Mouse (Mus musculus): ENCODE results near the gene Emsy. TPM values are rescaled to one million over a fixed set of nuclear protein-coding genes. Genes with fewer than 3 reads are reported as not detected.
A peak's percentile ranks its signal among the peaks of the same experiment; 100 is the strongest.

The Emsy gene
- polyA plus RNA-seq, 1 experiment from 2014 or later: 3.7 TPM

DNA sequence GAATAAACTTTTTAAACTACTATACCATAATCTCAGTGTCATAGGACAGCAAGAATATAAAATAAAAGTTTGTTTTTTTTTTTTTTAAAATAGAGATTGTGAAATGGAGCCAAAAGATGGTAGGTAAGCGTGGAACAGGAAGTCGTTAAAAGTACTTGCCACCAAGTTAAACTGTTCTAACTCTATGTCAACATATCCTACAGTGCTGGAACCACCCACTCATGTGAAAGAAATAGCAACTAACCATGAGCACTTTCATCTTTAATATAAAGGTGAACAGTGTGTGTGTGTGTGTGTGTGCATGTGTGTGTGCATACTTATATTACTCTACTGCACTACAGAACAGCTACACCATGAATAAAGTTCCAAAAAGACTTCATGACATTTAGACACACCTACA, 38.8 kb downstream of the Emsy start:
- no peaks in the 10 kb centered on the region for H3K27me3 ChIP-seq (ENCODE audit: insufficient read depth, low read length)
- no peak overlapping the region for H3K4me2 ChIP-seq (ENCODE audit: low read depth, low read length)
- no peak overlapping the region for H3K9ac ChIP-seq (replicated peaks)
- TF ChIP-seq CTCF (IDR thresholded peaks at IDR 0.05; ENCODE audit: low read depth): no peak
- TF ChIP-seq EP300 (IDR thresholded peaks at IDR 0.05; ENCODE audit: low read depth): no peak
- H3K36me3 ChIP-seq (replicated peaks; ENCODE audit: insufficient read depth, low read length): peaks cover 46% of the 10 kb centered on the region
- H3K27ac ChIP-seq (ENCODE audit: low read depth): no peak overlapping the region
- 52% methylated on average over 2 of the region's 2 CpGs for WGBS (ENCODE audit: insufficient replicate concordance)
- ATAC-seq (no peak), DNase-seq (no peak)
- H3K9me3 ChIP-seq (ENCODE audit: low read length): no peaks in the 10 kb centered on the region
- H3K4me3 ChIP-seq (ENCODE audit: low read depth, low read length): no peak overlapping the region
- no peaks in the 10 kb centered on the region for H3K4me1 ChIP-seq (ENCODE audit: insufficient read depth)

- Histone ChIP-seq H3K4me1 (ENCODE audit: insufficient read depth) (no peaks in the 10 kb centered on the region), H3K9ac (replicated peaks) (no peak overlapping the region), H3K36me3 (replicated peaks; ENCODE audit: insufficient read depth, low read length) (peaks cover 36% of the 10 kb centered on the region), H3K27me3 (ENCODE audit: insufficient read depth, low read length) (no peaks in the 10 kb centered on the region), H3K4me2 (ENCODE audit: low read depth, low read length) (no peak overlapping the region), H3K4me3 (ENCODE audit: low read depth, low read length) (no peak overlapping the region), H3K9me3 (ENCODE audit: low read length) (no peaks in the 10 kb centered on the region), H3K27ac (ENCODE audit: low read depth) (no peak overlapping the region)
- no peak for ATAC-seq
- DNase-seq: no peak
- WGBS (ENCODE audit: insufficient replicate concordance): 92% methylated on average over 1 of the region's 1 CpGs
- TF ChIP-seq CTCF (IDR thresholded peaks at IDR 0.05; ENCODE audit: low read depth): no peak
- TF ChIP-seq EP300 (IDR thresholded peaks at IDR 0.05; ENCODE audit: low read depth): no peak
Observed at GRCm38 (mm10) chr7:98612936-98613335, 43.6 kb downstream of the Emsy start.

- H3K9me3 ChIP-seq (ENCODE audit: low read length): no peaks in the 10 kb centered on the region
- H3K4me1 ChIP-seq (ENCODE audit: insufficient read depth): no peaks in the 10 kb centered on the region
- DNase-seq (no peak), ATAC-seq (no peak)
- no peak overlapping the region for H3K27ac ChIP-seq (ENCODE audit: low read depth)
- TF ChIP-seq CTCF (IDR thresholded peaks at IDR 0.05; ENCODE audit: low read depth) (0 out of 2 replicates have a peak, but pooled peaks have one; percentile 7), EP300 (IDR thresholded peaks at IDR 0.05; ENCODE audit: low read depth) (no peak)
- peaks cover 15% of the 10 kb centered on the region for H3K36me3 ChIP-seq (replicated peaks; ENCODE audit: insufficient read depth, low read length)
- H3K4me3 ChIP-seq (ENCODE audit: low read depth, low read length): no peak overlapping the region
- H3K9ac ChIP-seq (replicated peaks): no peak overlapping the region
- H3K4me2 ChIP-seq (ENCODE audit: low read depth, low read length): no peak overlapping the region
- no peaks in the 10 kb centered on the region for H3K27me3 ChIP-seq (ENCODE audit: insufficient read depth, low read length)
Observed at GRCm38 (mm10) chr7:98608520-98608919, 48.1 kb downstream of the Emsy start.

GRCm38 (mm10) chr7:98607158-98607557, 49.4 kb downstream of the Emsy start:
- H3K27me3 ChIP-seq (ENCODE audit: insufficient read depth, low read length): no peaks in the 10 kb centered on the region
- peaks cover 13% of the 10 kb centered on the region for H3K36me3 ChIP-seq (replicated peaks; ENCODE audit: insufficient read depth, low read length)
- no peaks in the 10 kb centered on the region for H3K4me1 ChIP-seq (ENCODE audit: insufficient read depth)
- no peak for DNase-seq
- WGBS (ENCODE audit: insufficient replicate concordance): 74% methylated on average over 4 of the region's 4 CpGs
- H3K9me3 ChIP-seq (ENCODE audit: low read length): no peaks in the 10 kb centered on the region
- ATAC-seq: no peak
- TF ChIP-seq CTCF (IDR thresholded peaks at IDR 0.05; ENCODE audit: low read depth): peak; percentile 48
- no peak for TF ChIP-seq EP300 (IDR thresholded peaks at IDR 0.05; ENCODE audit: low read depth)
- no peak overlapping the region for H3K4me2 ChIP-seq (ENCODE audit: low read depth, low read length)
- no peak overlapping the region for H3K9ac ChIP-seq (replicated peaks)
- no peak overlapping the region for H3K27ac ChIP-seq (ENCODE audit: low read depth)
- no peak overlapping the region for H3K4me3 ChIP-seq (ENCODE audit: low read depth, low read length)

DNA sequence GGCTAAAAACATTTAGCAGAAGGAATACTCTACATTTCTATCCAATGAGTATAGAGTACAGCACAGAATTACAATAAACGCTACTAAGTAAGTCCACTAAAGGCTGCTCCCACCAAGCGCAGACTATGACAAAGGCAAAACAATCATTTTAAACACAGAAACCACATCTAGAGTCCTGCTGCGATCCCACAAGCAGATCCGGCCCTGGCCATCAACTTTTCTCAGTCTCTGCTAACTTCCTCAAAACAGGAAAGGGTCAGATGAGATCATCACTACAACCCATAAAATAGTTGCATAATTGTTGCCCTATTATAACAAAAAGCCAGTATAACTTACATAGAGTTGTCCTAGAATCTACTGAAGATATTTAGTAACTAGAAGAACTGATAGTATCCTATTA, 54.9 kb downstream of the Emsy start:
- DNase-seq (no peak), ATAC-seq (no peak)
- H3K27me3 ChIP-seq (ENCODE audit: insufficient read depth, low read length): no peaks in the 10 kb centered on the region
- no peaks in the 10 kb centered on the region for H3K9me3 ChIP-seq (ENCODE audit: low read length)
- no peak overlapping the region for H3K9ac ChIP-seq (replicated peaks)
- 49% methylated on average over 4 of the region's 4 CpGs for WGBS (ENCODE audit: insufficient replicate concordance)
- H3K4me1 ChIP-seq (ENCODE audit: insufficient read depth): no peaks in the 10 kb centered on the region
- H3K27ac ChIP-seq (ENCODE audit: low read depth): no peak overlapping the region
- H3K36me3 ChIP-seq (replicated peaks; ENCODE audit: insufficient read depth, low read length): peaks cover 20% of the 10 kb centered on the region
- no peak overlapping the region for H3K4me2 ChIP-seq (ENCODE audit: low read depth, low read length)
- TF ChIP-seq CTCF (IDR thresholded peaks at IDR 0.05; ENCODE audit: low read depth) (no peak), EP300 (IDR thresholded peaks at IDR 0.05; ENCODE audit: low read depth) (no peak)
- H3K4me3 ChIP-seq (ENCODE audit: low read depth, low read length): no peak overlapping the region

DNA sequence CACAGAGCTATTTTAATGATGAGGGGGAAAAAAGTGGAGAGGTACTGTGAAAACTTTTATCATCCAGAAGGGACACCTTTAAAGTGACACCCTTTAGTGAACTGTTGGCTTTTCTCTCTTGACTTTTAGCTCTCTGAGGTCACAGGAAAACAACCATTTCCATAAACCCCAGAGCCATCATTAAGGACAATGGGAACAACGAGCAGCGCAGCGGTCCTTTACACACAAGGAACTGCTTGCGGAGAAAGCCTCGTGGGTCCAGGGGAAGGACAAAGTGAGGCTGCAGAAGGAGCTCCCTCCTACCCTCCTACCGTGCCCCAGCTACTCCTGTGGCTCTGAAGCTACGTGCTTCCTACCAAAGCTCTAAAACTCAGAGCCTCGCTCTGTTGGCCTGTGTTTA, 59.2 kb downstream of the Emsy start:
- no peaks in the 10 kb centered on the region for H3K27me3 ChIP-seq (ENCODE audit: insufficient read depth, low read length)
- no peak overlapping the region for H3K4me2 ChIP-seq (ENCODE audit: low read depth, low read length)
- H3K27ac ChIP-seq (ENCODE audit: low read depth): no peak overlapping the region
- H3K4me3 ChIP-seq (ENCODE audit: low read depth, low read length): no peak overlapping the region
- H3K36me3 ChIP-seq (replicated peaks; ENCODE audit: insufficient read depth, low read length): peaks cover 53% of the 10 kb centered on the region
- H3K9me3 ChIP-seq (ENCODE audit: low read length): no peaks in the 10 kb centered on the region
- TF ChIP-seq EP300 (IDR thresholded peaks at IDR 0.05; ENCODE audit: low read depth) (no peak), CTCF (IDR thresholded peaks at IDR 0.05; ENCODE audit: low read depth) (no peak)
- no peak overlapping the region for H3K9ac ChIP-seq (replicated peaks)
- 88% methylated on average over 8 of the region's 8 CpGs for WGBS (ENCODE audit: insufficient replicate concordance)
- no peak for ATAC-seq
- no peak for DNase-seq
- H3K4me1 ChIP-seq (ENCODE audit: insufficient read depth): no peaks in the 10 kb centered on the region

GRCm38 (mm10) chr7:98594731-98595130, 61.9 kb downstream of the Emsy start:
- DNase-seq: no peak
- 94% methylated on average over 4 of the region's 4 CpGs for WGBS (ENCODE audit: insufficient replicate concordance)
- Histone ChIP-seq H3K4me3 (ENCODE audit: low read depth, low read length) (no peak overlapping the region), H3K9me3 (ENCODE audit: low read length) (no peaks in the 10 kb centered on the region), H3K36me3 (replicated peaks; ENCODE audit: insufficient read depth, low read length) (peaks cover 51% of the 10 kb centered on the region), H3K4me1 (ENCODE audit: insufficient read depth) (no peaks in the 10 kb centered on the region), H3K9ac (replicated peaks) (no peak overlapping the region), H3K27ac (ENCODE audit: low read depth) (no peak overlapping the region), H3K27me3 (ENCODE audit: insufficient read depth, low read length) (no peaks in the 10 kb centered on the region), H3K4me2 (ENCODE audit: low read depth, low read length) (no peak overlapping the region)
- ATAC-seq: no peak
- no peak for TF ChIP-seq CTCF (IDR thresholded peaks at IDR 0.05; ENCODE audit: low read depth)
- no peak for TF ChIP-seq EP300 (IDR thresholded peaks at IDR 0.05; ENCODE audit: low read depth)
